Mouse (Mus musculus) olfactory bulb, adult 2 months (tissue): Measurements from ENCODE around the gene Nfx1.

ENCODE experiments used
- CTCF ChIP-seq: fragments of 200-500 bp; IDR thresholded peaks from 2 replicates; pipeline ENCODE4 v1.5.1; 2012; ENCODE audit warnings: low read depth, mild to moderate bottlenecking, low read length, moderate library complexity; ENCODE audit not compliant: insufficient read depth
- POLR2A ChIP-seq: fragments of 200-500 bp; IDR thresholded peaks from 2 replicates; pipeline ENCODE4 v1.6.1; 2012; ENCODE audit warnings: mild to moderate bottlenecking, low read depth, low read length, moderate library complexity; ENCODE audit not compliant: insufficient read depth

DNA sequence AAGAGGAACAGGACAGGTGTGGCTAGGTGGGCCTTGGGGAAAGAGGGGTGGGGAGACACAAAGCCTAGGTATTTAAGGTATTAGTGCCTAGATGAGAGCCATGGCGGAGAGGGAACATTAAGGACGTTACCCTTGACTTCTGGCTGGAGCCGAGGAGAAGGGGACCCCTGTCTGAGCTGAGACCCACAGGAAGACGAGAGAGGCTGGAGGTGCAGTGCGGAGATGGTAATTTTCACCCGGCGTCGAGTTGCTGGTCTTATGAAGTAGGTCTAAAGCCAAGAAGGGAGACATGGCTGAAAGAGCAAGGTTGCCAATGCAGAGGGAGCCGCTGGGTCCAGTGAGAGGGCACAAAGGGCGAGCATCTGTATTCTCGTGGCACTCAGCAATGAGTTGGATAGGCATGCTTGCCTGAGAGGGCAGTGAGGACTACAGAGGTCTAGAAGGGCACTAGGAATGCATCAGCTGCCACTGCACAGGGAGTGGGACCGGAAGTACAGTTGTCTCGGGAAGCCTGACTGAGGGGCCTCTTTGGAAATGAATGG is 75.6 kb downstream of the Nfx1 start:
- TF ChIP-seq CTCF (no peak), POLR2A (no peak)
